Mouse (Mus musculus) heart, postnatal 36 days (tissue): ENCODE measurements around the gene Hmga1b. TPM values are rescaled to one million over a fixed set of nuclear protein-coding genes. Genes with fewer than 3 reads are reported as not detected.
"Not testable (repeated sequence)": the region's sequence is repeated elsewhere in the genome, so short reads cannot be mapped to it uniquely, and the experiment has no call there.

ENCODE experiments used
- DNase-seq, 2 experiments: peaks; one replicate each; pipeline ENCODE4 v3.0.0; 2021 to 2022
- intact Hi-C: fragments of 180-260 bp; cut with DNase I; formaldehyde crosslinking; loops from one replicate; pipeline ENCODE4 v1.15.1; 2025
- total RNA-seq, 2 experiments: library from RNA; stranded (reverse); gene quantifications; 2 replicates each; pipeline ENCODE4 v1.2.3; 2021

The Hmga1b gene
- total RNA-seq, 2 experiments from 2014 or later: 22.1 to 34.1 TPM

- no peak for DNase-seq
- intact Hi-C loops: no loop called here
Measured at GRCm38 (mm10) chr11:120730331-120730870, 32.2 kb upstream of the Hmga1b start.

- DNase-seq: no peak
- intact Hi-C loops: no loop called here
Measured at GRCm38 (mm10) chr11:120731395-120731794, 31.2 kb upstream of the Hmga1b start.

DNA sequence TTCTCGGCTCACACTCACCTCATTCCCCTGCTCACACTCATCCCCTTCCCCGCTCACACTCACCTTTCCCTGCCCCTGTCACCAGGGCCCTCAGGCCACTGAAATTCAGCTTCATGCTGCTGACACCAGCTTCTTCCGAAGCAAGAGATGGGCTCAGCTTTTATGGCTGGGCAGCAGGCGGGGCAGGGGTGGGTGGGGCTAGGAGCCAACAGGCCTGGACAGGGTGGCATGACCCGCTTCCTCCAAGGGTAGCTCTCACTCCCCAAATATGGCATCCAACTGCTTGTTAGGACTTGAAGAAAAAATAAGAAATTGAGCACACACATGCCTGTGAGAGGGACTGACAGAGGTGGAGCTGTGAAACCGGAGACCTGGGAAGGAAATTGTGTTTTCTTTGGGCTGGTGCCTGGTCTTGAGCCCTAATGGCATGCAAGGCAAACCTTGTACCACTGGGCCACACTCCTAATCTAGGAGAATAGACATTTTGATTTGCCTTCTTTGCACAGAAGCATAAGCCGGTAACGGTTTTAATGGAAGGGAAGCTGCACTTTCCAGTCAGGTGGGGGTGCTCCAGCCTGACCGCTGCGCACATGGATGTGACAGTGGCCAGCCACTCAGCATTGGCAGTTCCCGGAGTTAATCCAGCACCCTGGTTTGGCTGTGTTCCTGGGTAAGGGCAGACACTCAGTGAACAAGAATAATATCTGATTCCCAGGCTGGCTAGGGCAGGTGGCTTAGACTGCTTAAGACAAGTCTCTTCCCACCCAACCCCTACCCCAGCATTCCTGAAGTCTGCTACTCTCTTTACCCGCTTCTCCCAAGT lies 30.5 kb upstream of the Hmga1b start, which contains the start of gene Cbr2:
TSS of gene Cbr2 (minus strand) at position 257 of the 823 bp plus-strand sequence.
- DNase-seq: peak; percentile 37 to 47
- intact Hi-C loops: no loop called here

GRCm38 (mm10) chr11:120733521-120733920 lies 29.1 kb upstream of the Hmga1b start:
- intact Hi-C loops: no loop called here
- DNase-seq: peak in 1 of 2 experiments; percentile 50

GRCm38 (mm10) chr11:120736424-120736823 lies 26.2 kb upstream of the Hmga1b start:
- intact Hi-C loops: no loop called here
- no peak for DNase-seq

DNA sequence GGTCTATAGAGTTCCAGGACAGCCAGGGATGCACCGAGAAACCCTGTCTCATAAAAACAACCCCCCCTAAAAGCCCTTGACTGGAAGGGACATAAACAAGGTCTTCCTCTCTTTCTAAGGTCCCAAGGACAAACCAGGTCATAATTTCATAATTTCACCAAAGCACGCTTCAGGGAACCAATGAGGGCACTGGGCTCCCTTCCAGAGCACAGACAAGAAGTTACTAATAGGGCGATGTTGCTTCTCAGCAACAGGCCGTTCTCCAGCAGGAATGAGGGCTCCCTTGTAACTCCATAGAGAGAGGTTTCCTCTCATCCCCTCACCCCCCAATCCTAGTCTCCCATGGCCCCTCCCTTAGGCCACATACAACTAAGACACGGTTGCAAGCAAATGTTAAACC lies 21.6 kb upstream of the Hmga1b start:
- intact Hi-C loops: no loop called here

GRCm38 (mm10) chr11:120744121-120744701 lies 18.4 kb upstream of the Hmga1b start:
- intact Hi-C loops: no loop called here
- DNase-seq: no peak

More for the DNA sequence above, 21.6 kb upstream of the Hmga1b start:
- DNase-seq: no peak

GRCm38 (mm10) chr11:120747974-120748373 lies 14.6 kb upstream of the Hmga1b start:
- intact Hi-C loops: loop anchor here (2.0 kb wide), 1 partner anchor 27 kb away; the partner anchor contains the start of gene Rac3
- no peak for DNase-seq

GRCm38 (mm10) chr11:120749430-120749829 lies 13.2 kb upstream of the Hmga1b start:
- intact Hi-C loops: loop anchor here (2.0 kb wide), 1 partner anchor 29 kb away; the partner anchor contains the start of gene Rac3
- peak in 1 of 2 experiments; percentile 41 for DNase-seq

GRCm38 (mm10) chr11:120751606-120752005 lies 11.0 kb upstream of the Hmga1b start:
- DNase-seq: no peak
- intact Hi-C loops: no loop called here

DNA sequence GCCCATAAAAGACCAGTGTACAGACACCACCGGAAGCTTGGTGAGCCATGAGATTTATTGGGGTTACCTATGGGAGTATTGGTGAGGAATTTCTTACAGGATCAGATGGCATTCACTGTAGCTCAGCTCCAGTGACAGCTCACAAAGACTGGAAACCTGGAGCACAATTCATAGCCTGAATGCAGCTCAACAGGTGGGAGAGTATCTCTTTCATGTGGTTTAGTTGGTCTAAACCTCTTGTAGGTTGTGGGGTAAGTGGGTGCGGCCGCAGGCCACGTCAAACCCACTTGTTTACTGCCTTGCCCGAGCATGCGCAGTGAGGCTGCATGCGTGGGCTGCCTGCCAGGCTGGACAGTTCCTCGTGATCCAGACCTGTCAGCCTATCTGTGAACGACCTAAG lies 2.4 kb upstream of the Hmga1b start:
- no peak for DNase-seq
- intact Hi-C loops: no loop called here

DNA sequence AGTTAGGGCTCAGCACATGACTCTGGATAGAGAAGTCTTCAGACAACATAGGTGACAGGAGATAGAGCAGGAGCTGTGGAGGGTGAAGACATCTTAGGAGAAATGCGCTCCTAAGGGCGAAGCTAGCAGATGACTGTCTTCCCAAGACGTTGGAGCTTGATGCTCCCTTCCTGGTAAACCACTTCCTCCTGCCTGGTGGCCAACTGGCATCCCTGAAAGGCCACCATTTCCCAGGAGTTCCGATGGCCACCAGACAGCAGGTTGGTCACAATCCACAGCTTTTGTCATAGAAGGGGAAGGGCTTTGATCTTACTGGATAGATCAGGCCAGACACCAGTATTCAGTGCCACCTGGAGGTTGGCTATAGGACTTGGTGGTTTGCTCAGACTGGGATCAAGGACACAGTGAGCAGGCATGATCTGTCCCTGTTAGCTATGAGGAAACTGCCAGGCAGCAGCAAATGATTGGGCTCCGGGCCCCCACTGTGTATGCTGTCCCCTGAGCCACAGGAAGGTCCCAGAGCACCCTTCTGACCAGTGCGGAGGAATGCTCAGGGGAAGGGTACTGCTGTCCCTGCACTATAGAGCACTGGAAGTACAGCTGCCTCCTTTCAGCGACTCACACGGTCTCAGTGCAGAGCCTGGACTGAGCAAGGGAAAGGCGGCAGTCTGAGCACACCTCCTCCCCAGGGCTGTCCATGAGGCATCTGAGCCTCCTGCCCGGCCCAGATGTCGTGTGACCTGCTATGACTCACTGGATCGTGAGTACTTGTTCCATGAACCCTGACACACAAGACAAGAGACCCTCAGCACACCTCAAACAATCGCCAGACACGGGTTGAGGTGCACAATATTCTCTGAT lies 553 bp upstream of the Hmga1b start:
- DNase-seq: no peak
- intact Hi-C loops: no loop called here

DNA sequence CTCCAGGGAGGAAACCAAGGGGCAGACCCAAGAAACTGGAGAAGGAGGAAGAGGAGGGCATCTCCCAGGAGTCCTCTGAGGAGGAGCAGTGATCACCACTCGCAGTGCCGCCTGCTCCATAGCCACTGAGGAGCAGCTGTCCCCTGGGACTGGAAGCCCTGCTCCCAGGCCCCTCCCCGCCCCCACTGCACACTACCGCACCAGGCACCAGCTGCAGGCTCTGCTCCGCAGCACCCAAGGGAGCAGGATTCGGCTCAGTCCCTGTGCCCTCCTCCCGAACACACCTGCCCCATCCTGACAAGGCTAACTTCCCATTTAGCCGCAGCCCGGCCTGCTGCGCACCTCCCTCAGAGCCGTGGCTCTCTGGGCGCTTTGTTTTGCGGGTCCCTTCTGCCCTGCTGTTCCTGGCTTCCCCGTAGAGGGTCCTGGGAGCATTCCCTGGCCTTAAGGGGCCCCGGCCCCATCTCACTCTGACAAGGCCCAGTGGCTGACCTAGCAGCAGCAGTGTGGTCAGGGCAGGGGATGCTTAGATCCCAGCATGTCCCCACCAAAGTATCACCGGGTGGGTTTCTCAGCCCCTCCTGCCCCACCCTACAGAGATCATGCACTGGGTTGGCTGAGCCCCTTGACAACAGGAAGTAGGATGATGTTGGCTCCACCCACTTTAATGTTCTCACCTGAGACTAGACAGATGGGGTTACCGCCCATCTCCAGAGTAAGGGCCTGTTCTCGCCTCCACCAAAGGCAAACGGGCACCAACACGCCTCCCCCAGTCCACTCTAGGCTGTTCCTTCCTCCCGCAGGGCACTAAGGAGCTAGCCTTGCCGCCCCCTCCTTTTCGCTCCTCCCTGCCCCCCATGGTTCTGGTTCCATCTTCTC lies 766 bp downstream of the Hmga1b start:
- intact Hi-C loops, DNase-seq: not testable (repeated sequence)

GRCm38 (mm10) chr11:120767023-120767422 lies 4.4 kb downstream of the Hmga1b start:
- intact Hi-C loops, DNase-seq: not testable (repeated sequence)

DNA sequence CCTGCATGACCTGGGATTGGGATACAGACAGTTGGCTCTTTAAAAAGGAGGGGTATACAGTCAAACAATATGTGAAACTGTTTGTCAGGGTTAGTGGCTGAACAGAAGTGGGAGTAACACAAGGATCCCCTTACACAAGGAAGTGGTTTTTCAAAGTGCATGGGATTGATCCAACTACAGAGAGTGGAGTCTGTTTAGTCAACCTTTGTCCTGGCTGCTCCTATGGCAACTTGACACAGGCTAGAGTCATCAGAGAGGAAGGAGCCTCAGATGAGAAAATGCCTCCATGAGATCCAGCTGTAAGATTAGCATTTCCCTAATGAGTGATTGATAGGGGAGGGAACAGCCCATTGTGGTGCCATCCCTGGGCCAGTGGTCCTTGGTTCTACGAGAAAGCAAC lies 5.6 kb downstream of the Hmga1b start:
- DNase-seq: no peak
- intact Hi-C loops: no loop called here

GRCm38 (mm10) chr11:120772749-120773148 lies 10.2 kb downstream of the Hmga1b start:
- intact Hi-C loops: loop anchor here (10.0 kb wide), 1 partner anchor 258 kb away; no protein-coding TSS in a partner anchor
- DNase-seq: no peak

GRCm38 (mm10) chr11:120773463-120774190 lies 11.0 kb downstream of the Hmga1b start:
- no peak for DNase-seq
- intact Hi-C loops: loop anchor here (10.0 kb wide), 1 partner anchor 259 kb away; no protein-coding TSS in a partner anchor

DNA sequence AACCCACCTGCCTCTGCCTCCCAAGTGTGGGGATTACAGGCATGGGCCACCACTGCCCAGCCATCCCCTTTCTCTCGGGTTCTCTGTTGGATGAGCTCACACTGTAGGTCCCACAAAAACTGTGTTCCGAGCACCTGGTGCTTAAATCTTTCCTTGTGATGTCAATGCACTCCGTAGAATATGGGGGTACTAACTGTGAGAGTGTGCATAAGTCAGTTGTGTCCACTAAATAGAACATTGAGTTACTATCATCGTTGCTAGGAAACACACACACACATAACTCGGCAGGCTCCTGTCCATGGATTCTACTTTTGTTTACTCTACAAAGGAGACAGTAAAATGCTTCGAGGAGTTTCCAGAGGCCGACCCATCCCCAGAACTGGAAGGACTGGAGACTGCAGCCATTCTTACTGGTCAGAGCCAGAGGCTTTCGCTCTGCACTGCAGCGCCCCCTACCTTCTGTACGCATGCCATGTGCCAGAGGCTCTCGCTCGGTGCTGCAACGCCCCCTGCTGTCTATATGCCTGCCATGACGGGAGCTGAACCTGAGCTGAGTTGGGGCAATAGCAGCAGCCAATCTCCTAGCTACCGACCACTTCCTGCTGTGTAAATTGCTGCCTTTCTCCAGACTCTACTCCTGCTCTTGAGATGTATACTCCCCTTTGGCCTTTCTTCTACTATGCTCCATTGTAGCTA lies 13.3 kb downstream of the Hmga1b start:
- intact Hi-C loops: loop anchor here (1.0 to 10.0 kb wide), 4 partner anchors 56 to 289 kb away; no protein-coding TSS in a partner anchor
- peak; percentile 97 to 98 for DNase-seq
